Mouse (Mus musculus) limb, embryonic 14.5 days (tissue): ENCODE results near the gene Nr5a1. TPM values are rescaled to one million over a fixed set of nuclear protein-coding genes. Genes with fewer than 3 reads are reported as not detected.
A peak's percentile ranks its signal among the peaks of the same experiment; 100 is the strongest.

ENCODE experiments used
- ATAC-seq: fragments of 200-750 bp; cut with Nextera tagmentation; 2 replicates; pipeline ENCODE4 v1.8.0; 2017; ENCODE audit warnings: low read depth, moderate number of reproducible peaks, moderate TSS enrichment; ENCODE audit not compliant: low FRiP score
- DNase-seq: peaks from one replicate; pipeline ENCODE4 v3.0.0-alpha.2; 2015; ENCODE audit warnings: low spot score
- H3K27ac ChIP-seq: fragments of 300-500 bp; sonication (generic); replicated peaks from 2 replicates; pipeline ENCODE4 v1.5.1; 2014; ENCODE audit warnings: low read depth, mild to moderate bottlenecking, low read length, moderate library complexity, mixed read lengths
- H3K27me3 ChIP-seq: fragments of 300-500 bp; sonication (generic); 2 replicates; pipeline ENCODE4 v1.6.1; 2014; ENCODE audit warnings: low read length, mixed read lengths; ENCODE audit not compliant: control insufficient read depth, insufficient read depth
- H3K36me3 ChIP-seq: fragments of 300-500 bp; sonication (generic); 2 replicates; pipeline ENCODE4 v1.6.1; 2014; ENCODE audit warnings: mild to moderate bottlenecking, low read length, moderate library complexity, mixed read lengths; ENCODE audit not compliant: control insufficient read depth, insufficient read depth
- H3K4me1 ChIP-seq: fragments of 300-500 bp; sonication (generic); 2 replicates; pipeline ENCODE4 v1.6.1; 2014; ENCODE audit warnings: antibody characterized with exemption, low read length, mixed read lengths; ENCODE audit not compliant: control insufficient read depth, insufficient read depth
- H3K4me2 ChIP-seq: fragments of 300-500 bp; sonication (generic); replicated peaks from 2 replicates; pipeline ENCODE4 v1.6.1; 2014; ENCODE audit warnings: low read depth, mild to moderate bottlenecking, low read length, moderate library complexity; ENCODE audit not compliant: severe bottlenecking
- H3K4me3 ChIP-seq: fragments of 300-500 bp; sonication (generic); replicated peaks from 2 replicates; pipeline ENCODE4 v1.5.1; 2014; ENCODE audit warnings: low read length
- H3K9ac ChIP-seq: fragments of 300-500 bp; sonication (generic); 2 replicates; pipeline ENCODE4 v1.6.1; 2014; ENCODE audit warnings: mild to moderate bottlenecking, low read depth, low read length, moderate library complexity; ENCODE audit not compliant: severe bottlenecking
- H3K9me3 ChIP-seq: fragments of 300-500 bp; sonication (generic); 2 replicates; pipeline ENCODE4 v1.6.1; 2016; ENCODE audit warnings: low read length; ENCODE audit not compliant: control insufficient read depth
- POLR2A ChIP-seq: fragments of 200-500 bp; IDR thresholded peaks from 2 replicates; pipeline ENCODE4 v1.8.0; 2012; ENCODE audit warnings: inconsistent platforms, mild to moderate bottlenecking, moderate library complexity, borderline replicate concordance; ENCODE audit not compliant: insufficient read depth, insufficient read length; ENCODE audit errors: extremely low read depth
- WGBS: fragments of 180-500 bp; shearing (Covaris S2); extraction: QIAGEN DNeasy Blood & Tissue Kit; methylation state at CpG from one replicate; pipeline ENCODE4 v1.1.7; 2014; 5-methylcytosine and 5-hydroxymethylcytosine counted together
- polyA plus RNA-seq, 2 experiments: library from polyadenylated mRNA; depleted of rRNA in 1 of 2; stranded (reverse) in 1 of 2; unstranded in 1 of 2; fragments of >200 nt; fragmentation: Nextera tagmentation in 1 of 2; extraction: Ambion mirVana in 1 of 2; gene quantifications; 2 replicates each; pipeline versions ENCODE4 v1.2.1 to v1.2.3; 2012 to 2014

The Nr5a1 gene
- polyA plus RNA-seq, 2 experiments = 0.10 TPM; not detected in 1

- TF ChIP-seq POLR2A = no peak
- H3K4me3 ChIP-seq = no peak overlapping the region
- no peak overlapping the region for H3K27ac ChIP-seq
- ATAC-seq = no peak; the same call in 1 of the 2 replicates
- WGBS = 2% methylated on average over 3 of the region's 3 CpGs
- H3K27me3 ChIP-seq = no peaks in the 10 kb centered on the region
- H3K9ac ChIP-seq = no peak overlapping the region
- peaks cover 12% of the 10 kb centered on the region for H3K36me3 ChIP-seq
- peak; percentile 63 for DNase-seq
- H3K4me1 ChIP-seq = peaks cover 14% of the 10 kb centered on the region; the same call in 1 of the 2 replicates
- H3K9me3 ChIP-seq = no peaks in the 10 kb centered on the region
- no peak overlapping the region for H3K4me2 ChIP-seq
Measured at GRCm38 (mm10) chr2:38645936-38646335, 68.4 kb downstream of the Nr5a1 start.

- ATAC-seq (peak; percentile 93), DNase-seq (peak; percentile 96)
- H3K4me1 ChIP-seq = peaks cover 14% of the 10 kb centered on the region; the same call in 1 of the 2 replicates
- peak within 1 kb of the TSS; percentile 55 for H3K27ac ChIP-seq
- no peaks in the 10 kb centered on the region for H3K27me3 ChIP-seq
- H3K4me2 ChIP-seq = peak within 1 kb of the TSS; percentile 79
- no peaks in the 10 kb centered on the region for H3K9me3 ChIP-seq
- 2% methylated on average over 49 of the region's 52 CpGs for WGBS
- peak within 1 kb of the TSS; percentile 94 for H3K9ac ChIP-seq
- TF ChIP-seq POLR2A = 0 out of 2 replicates have a peak, but pooled peaks have one; percentile 35
- H3K36me3 ChIP-seq = peaks cover 30% of the 10 kb centered on the region
- peak within 1 kb of the TSS; percentile 84 for H3K4me3 ChIP-seq
Measured at GRCm38 (mm10) chr2:38643625-38644427, 70.5 kb downstream of the Nr5a1 start, which contains the start of gene Psmb7. Gene Psmb7, minus strand, starts transcription at chr2:38644087.

Other genes with a start within 250 kb of the Nr5a1 start
- 77.2 and 81.1 TPM in 2 replicates for gene Nek6, start 202.9 kb downstream of the Nr5a1 start, polyA plus RNA-seq (2012; rRNA removed)
- gene Nek6, start 202.9 kb downstream of the Nr5a1 start, polyA plus RNA-seq (2014; fragmentation: Nextera tagmentation; extraction: Ambion mirVana) = 123 and 138 TPM in 2 replicates
- gene Psmb7, start 70.5 kb downstream of the Nr5a1 start, polyA plus RNA-seq (2012; rRNA removed) = 202 and 265 TPM in 2 replicates
- gene Psmb7, start 70.5 kb downstream of the Nr5a1 start, polyA plus RNA-seq (2014; fragmentation: Nextera tagmentation; extraction: Ambion mirVana) = 240 and 253 TPM in 2 replicates
- 2.4 and 2.7 TPM in 2 replicates for gene Nr6a1, start 213.1 kb upstream of the Nr5a1 start, polyA plus RNA-seq (2012; rRNA removed)
- gene Nr6a1, start 213.1 kb upstream of the Nr5a1 start, polyA plus RNA-seq (2014; fragmentation: Nextera tagmentation; extraction: Ambion mirVana) = 1.2 and 2.3 TPM in 2 replicates
- gene Olfml2a, start 217.4 kb upstream of the Nr5a1 start, polyA plus RNA-seq (2012; rRNA removed) = 7.6 and 8.1 TPM in 2 replicates
- 7.8 and 8.9 TPM in 2 replicates for gene Olfml2a, start 217.4 kb upstream of the Nr5a1 start, polyA plus RNA-seq (2014; fragmentation: Nextera tagmentation; extraction: Ambion mirVana)